Mouse (Mus musculus): Measurements from ENCODE around the gene Gm2056. TPM values are rescaled to one million over a fixed set of nuclear protein-coding genes. Genes with fewer than 3 reads are reported as not detected.

Gene Gm2056
- polyA plus RNA-seq, 1 experiment from 2014 or later: not detected

Other genes with a start within 250 kb of the Gm2056 start
- not detected in 2 replicates for gene Gm21936, start 231.5 kb upstream of the Gm2056 start, polyA plus RNA-seq (2014; fragmentation: Nextera tagmentation; extraction: Ambion mirVana)
- not detected in 2 replicates for gene BB287469, start 210.4 kb upstream of the Gm2056 start, polyA plus RNA-seq (2014; fragmentation: Nextera tagmentation; extraction: Ambion mirVana)
- gene Gm2001, start 184.7 kb upstream of the Gm2056 start, polyA plus RNA-seq (2014; fragmentation: Nextera tagmentation; extraction: Ambion mirVana): not detected in 2 replicates
- not detected in 2 replicates for gene Gm2016, start 152.9 kb upstream of the Gm2056 start, polyA plus RNA-seq (2014; fragmentation: Nextera tagmentation; extraction: Ambion mirVana)
- not detected in 2 replicates for gene Gm2022, start 131.6 kb upstream of the Gm2056 start, polyA plus RNA-seq (2014; fragmentation: Nextera tagmentation; extraction: Ambion mirVana)
- gene Gm2035, start 107.1 kb upstream of the Gm2056 start, polyA plus RNA-seq (2014; fragmentation: Nextera tagmentation; extraction: Ambion mirVana): not detected in 2 replicates
- gene Gm2042, start 72.9 kb upstream of the Gm2056 start, polyA plus RNA-seq (2014; fragmentation: Nextera tagmentation; extraction: Ambion mirVana): not detected in 2 replicates
- not detected in 2 replicates for gene Gm2075, start 15.2 kb upstream of the Gm2056 start, polyA plus RNA-seq (2014; fragmentation: Nextera tagmentation; extraction: Ambion mirVana)
- not detected in 2 replicates for gene Gm6803, start 8.2 kb upstream of the Gm2056 start, polyA plus RNA-seq (2014; fragmentation: Nextera tagmentation; extraction: Ambion mirVana)
- not detected in 2 replicates for gene Gm16368, start 56.7 kb downstream of the Gm2056 start, polyA plus RNA-seq (2014; fragmentation: Nextera tagmentation; extraction: Ambion mirVana)
- not detected in 2 replicates for gene Gm10436, start 155.1 kb downstream of the Gm2056 start, polyA plus RNA-seq (2014; fragmentation: Nextera tagmentation; extraction: Ambion mirVana)
- not detected in 2 replicates for gene Gm8332, start 223.1 kb downstream of the Gm2056 start, polyA plus RNA-seq (2014; fragmentation: Nextera tagmentation; extraction: Ambion mirVana)
- not detected in 2 replicates for gene Gm5662, start 247.5 kb downstream of the Gm2056 start, polyA plus RNA-seq (2014; fragmentation: Nextera tagmentation; extraction: Ambion mirVana)